In the genomic region with DNA sequence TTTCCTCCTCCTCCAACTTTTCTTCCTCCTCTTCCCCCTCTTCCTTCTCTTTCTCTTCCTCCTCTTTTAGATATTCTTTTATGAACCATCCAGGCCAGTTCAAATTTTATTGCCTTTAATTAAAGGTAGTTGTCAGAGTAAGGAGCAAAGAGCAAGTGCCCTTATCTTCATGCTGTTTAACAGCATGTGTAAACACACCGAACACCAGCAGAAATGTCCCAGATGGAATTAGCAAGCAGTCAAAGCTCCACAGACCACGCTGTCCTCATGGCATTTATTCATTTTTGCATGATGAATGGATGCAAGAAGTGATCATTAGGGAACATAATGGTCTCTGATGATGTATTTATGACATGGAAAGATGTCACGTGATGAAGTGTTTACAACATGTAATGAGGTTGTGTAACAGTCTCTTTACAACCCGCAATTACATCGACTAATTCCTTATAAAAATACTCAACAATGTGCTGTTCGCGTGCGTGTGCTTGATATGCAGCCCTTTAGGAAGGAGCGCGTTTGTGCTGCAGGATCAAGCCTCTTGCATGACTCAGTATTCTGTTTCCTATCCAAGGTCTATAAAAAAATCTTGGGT, we compare ENCODE assay signal across 23 mouse cellular contexts.
DNase-seq lines count a peak whose midpoint lies in the region; ATAC-seq and TF ChIP-seq lines count a peak whose summit lies in the region.
"Had no signal": no experiment of that assay in that cellular context is flagged by ENCODE, and none has a peak within 500 bp of the region (broad histone marks: within the 10 kb centered on the region; RNA-seq: fewer than 3 reads in every experiment).

No protein-coding gene starts in this region.

- no peaks in the 10 kb centered on the region for H3K9me3 ChIP-seq in forebrain, embryonic 13.5 days (replicated peaks)
- no peaks in the 10 kb centered on the region for H3K9me3 ChIP-seq in forebrain, embryonic 10.5 days
- no peaks in the 10 kb centered on the region for H3K9me3 ChIP-seq in lung, postnatal 0 days (ENCODE audit: low read length)
- no peaks in the 10 kb centered on the region for H3K9me3 ChIP-seq in intestine, embryonic 16.5 days (ENCODE audit: control insufficient read depth, low read length)
- no peaks in the 10 kb centered on the region for H3K9me3 ChIP-seq in heart, embryonic 10.5 days
- H3K9me3 ChIP-seq: hindbrain, embryonic 12.5 days; limb, embryonic 12.5 days; liver, embryonic 13.5 days; megakaryocyte, embryonic 14.5 days had no signal

- H3K4me3 ChIP-seq in forebrain, embryonic 13.5 days = no peak overlapping the region
- no peak overlapping the region for H3K4me3 ChIP-seq in forebrain, embryonic 10.5 days
- H3K4me3 ChIP-seq in lung, postnatal 0 days (ENCODE audit: low read depth, low read length) = no peak overlapping the region
- no peak overlapping the region for H3K4me3 ChIP-seq in intestine, embryonic 16.5 days (ENCODE audit: low read length)
- H3K4me3 ChIP-seq in heart, embryonic 10.5 days = no peak overlapping the region
- H3K4me3 ChIP-seq: hindbrain, embryonic 12.5 days; layer of hippocampus, adult 2 months; left cerebral cortex, adult 2 months; limb, embryonic 12.5 days; liver, embryonic 13.5 days; megakaryocyte, embryonic 14.5 days had no signal

- no peak overlapping the region for H3K27ac ChIP-seq in forebrain, embryonic 13.5 days
- no peak overlapping the region for H3K27ac ChIP-seq in forebrain, embryonic 10.5 days
- H3K27ac ChIP-seq in lung, postnatal 0 days (ENCODE audit: low read length) = no peak overlapping the region
- peak overlapping the region; percentile 69 for H3K27ac ChIP-seq in intestine, embryonic 16.5 days (ENCODE audit: low read length)
- H3K27ac ChIP-seq in heart, embryonic 10.5 days = no peak overlapping the region
- H3K27ac ChIP-seq: hindbrain, embryonic 12.5 days; layer of hippocampus, adult 2 months; left cerebral cortex, adult 2 months; limb, embryonic 12.5 days; liver, embryonic 13.5 days had no signal

- H3K4me2 ChIP-seq in forebrain, embryonic 13.5 days = no peak overlapping the region
- H3K4me2 ChIP-seq in lung, postnatal 0 days (replicated peaks; ENCODE audit: low read depth, low read length) = no peak overlapping the region
- peak overlapping the region; percentile 6 for H3K4me2 ChIP-seq in intestine, embryonic 16.5 days (ENCODE audit: low read depth, low read length)
- H3K4me2 ChIP-seq: hindbrain, embryonic 12.5 days; limb, embryonic 12.5 days; liver, embryonic 13.5 days had no signal

- 78% methylated on average over 10 of the region's 10 CpGs for WGBS in forebrain, embryonic 13.5 days
- WGBS in forebrain, embryonic 10.5 days = 92% methylated on average over 10 of the region's 10 CpGs
- 31% methylated on average over 10 of the region's 10 CpGs for WGBS in lung, postnatal 0 days
- 35% methylated on average over 10 of the region's 10 CpGs for WGBS in intestine, embryonic 16.5 days
- WGBS in heart, embryonic 10.5 days = 81% methylated on average over 10 of the region's 10 CpGs

- peak; percentile 71; the same call in 1 of the 2 replicates for ATAC-seq in forebrain, embryonic 13.5 days
- no peak for ATAC-seq in lung, postnatal 0 days
- peak; percentile 95 for ATAC-seq in intestine, embryonic 16.5 days

- 0 out of 2 replicates have a peak, but pooled peaks cover 4% of the 10 kb centered on the region for H3K4me1 ChIP-seq in forebrain, embryonic 13.5 days
- H3K4me1 ChIP-seq in forebrain, embryonic 10.5 days = peaks cover 15% of the 10 kb centered on the region
- H3K4me1 ChIP-seq in lung, postnatal 0 days (ENCODE audit: insufficient read depth, low read depth, low read length) = no peaks in the 10 kb centered on the region
- H3K4me1 ChIP-seq in intestine, embryonic 16.5 days (ENCODE audit: control insufficient read depth, insufficient read depth, low read length) = no peaks in the 10 kb centered on the region
- H3K4me1 ChIP-seq in heart, embryonic 10.5 days = no peaks in the 10 kb centered on the region
- H3K4me1 ChIP-seq: hindbrain, embryonic 12.5 days; liver, embryonic 13.5 days; megakaryocyte, embryonic 14.5 days had no signal

- intact Hi-C loops in left cerebral cortex, postnatal 14 days (cut with DNase I) = no loop called here

- no peaks in the 10 kb centered on the region for H3K27me3 ChIP-seq in forebrain, embryonic 13.5 days
- H3K27me3 ChIP-seq in forebrain, embryonic 10.5 days (ENCODE audit: poor library complexity, severe bottlenecking) = no peaks in the 10 kb centered on the region
- H3K27me3 ChIP-seq in lung, postnatal 0 days (replicated peaks; ENCODE audit: insufficient read depth, low read length) = no peaks in the 10 kb centered on the region
- H3K27me3 ChIP-seq in intestine, embryonic 16.5 days (replicated peaks; ENCODE audit: control insufficient read depth, insufficient read depth, low read length) = no peaks in the 10 kb centered on the region
- H3K27me3 ChIP-seq in heart, embryonic 10.5 days (ENCODE audit: insufficient read depth, poor library complexity, severe bottlenecking) = no peaks in the 10 kb centered on the region
- H3K27me3 ChIP-seq: CH12.LX; hindbrain, embryonic 12.5 days; liver, embryonic 13.5 days; megakaryocyte, embryonic 14.5 days had no signal

- TF ChIP-seq CTCF in lung, postnatal 0 days (IDR thresholded peaks at IDR 0.05) = no peak

- no peaks in the 10 kb centered on the region for H3K36me3 ChIP-seq in forebrain, embryonic 13.5 days (ENCODE audit: poor library complexity, severe bottlenecking)
- no peaks in the 10 kb centered on the region for H3K36me3 ChIP-seq in forebrain, embryonic 10.5 days (replicated peaks)
- H3K36me3 ChIP-seq in lung, postnatal 0 days (ENCODE audit: insufficient read depth, low read length) = no peaks in the 10 kb centered on the region
- H3K36me3 ChIP-seq in intestine, embryonic 16.5 days (ENCODE audit: control insufficient read depth, insufficient read depth, low read length) = no peaks in the 10 kb centered on the region
- no peaks in the 10 kb centered on the region for H3K36me3 ChIP-seq in heart, embryonic 10.5 days
- H3K36me3 ChIP-seq: hindbrain, embryonic 12.5 days; limb, embryonic 12.5 days; liver, embryonic 13.5 days had no signal

- TF ChIP-seq EP300 in lung, postnatal 0 days (IDR thresholded peaks at IDR 0.05) = no peak

- DNase-seq in forebrain, embryonic 10.5 days (ENCODE audit: extremely low spot score, low spot score) = no peak
- DNase-seq in lung, postnatal 0 days (ENCODE audit: low spot score) = peak; percentile 13
- no peak for DNase-seq in lung, postnatal 25 days (ENCODE audit: low spot score)
- no peak for DNase-seq in B cell, adult 2 months
- DNase-seq in heart, embryonic 10.5 days (ENCODE audit: low spot score) = no peak
- no peak for DNase-seq in left cerebral cortex, postnatal 14 days (ENCODE audit: low spot score in 2 of 2)
- DNase-seq: adrenal gland, postnatal 25 days; cerebellum, adult 11-12 months; cerebellum, postnatal 25 days; embryo, embryonic 11 days; kidney, adult 11 months; kidney, postnatal 10 days; liver, embryonic 13.5 days; midbrain, embryonic 14.5 days; retina, postnatal 1 day had no signal

- H3K9ac ChIP-seq in forebrain, embryonic 13.5 days = no peak overlapping the region
- H3K9ac ChIP-seq in lung, postnatal 0 days (replicated peaks; ENCODE audit: low read depth) = no peak overlapping the region
- no peak overlapping the region for H3K9ac ChIP-seq in intestine, embryonic 16.5 days (ENCODE audit: low read depth, low read length)
- H3K9ac ChIP-seq: hindbrain, embryonic 12.5 days; limb, embryonic 12.5 days; liver, embryonic 13.5 days had no signal
